Mouse (Mus musculus) hindbrain, embryonic 12.5 days (tissue): ENCODE data around the gene Ndufa12. TPM values are rescaled to one million over a fixed set of nuclear protein-coding genes. Genes with fewer than 3 reads are reported as not detected.

ENCODE experiments used
- polyA plus RNA-seq: library from polyadenylated mRNA; unstranded; fragments of >200 nt; fragmentation: Nextera tagmentation; extraction: Ambion mirVana; gene quantifications from 2 replicates; pipeline ENCODE4 v1.2.1, GENCODE M21; 2016

Gene Ndufa12
- polyA plus RNA-seq, 1 experiment from 2014 or later, result 400 TPM

Other genes starting within 250 kb of the Ndufa12 start
- gene Vezt, start 162.9 kb upstream of the Ndufa12 start, polyA plus RNA-seq, result 58.1 and 69.1 TPM in 2 replicates
- 5.2 TPM in 2 replicates for gene Fgd6, start 162.7 kb upstream of the Ndufa12 start, polyA plus RNA-seq
- gene Nr2c1, start 50.7 kb upstream of the Ndufa12 start, polyA plus RNA-seq, result 12.2 and 12.3 TPM in 2 replicates
- gene Gm4792, start 100.0 kb downstream of the Ndufa12 start, polyA plus RNA-seq, result 0.52 and 0.67 TPM in 2 replicates
- gene Tmcc3, start 113.2 kb downstream of the Ndufa12 start, polyA plus RNA-seq, result 6.1 and 6.8 TPM in 2 replicates